Mouse (Mus musculus) heart, postnatal 4 days (tissue): ENCODE measurements at regions not wholly inside any gene's neighbourhood (a gene's known extent, or its start where the extent isn't known, plus 50 kb on each side); places are given as distances from the start of the nearest gene placed in this dataset.

Experiments used
- DNase-seq: peaks from one replicate; pipeline ENCODE4 v3.0.0; 2021

GRCm38 (mm10) chr10:27995035-27995399, 79.6 kb upstream of the Ptprk start:
- DNase-seq: no peak

DNA sequence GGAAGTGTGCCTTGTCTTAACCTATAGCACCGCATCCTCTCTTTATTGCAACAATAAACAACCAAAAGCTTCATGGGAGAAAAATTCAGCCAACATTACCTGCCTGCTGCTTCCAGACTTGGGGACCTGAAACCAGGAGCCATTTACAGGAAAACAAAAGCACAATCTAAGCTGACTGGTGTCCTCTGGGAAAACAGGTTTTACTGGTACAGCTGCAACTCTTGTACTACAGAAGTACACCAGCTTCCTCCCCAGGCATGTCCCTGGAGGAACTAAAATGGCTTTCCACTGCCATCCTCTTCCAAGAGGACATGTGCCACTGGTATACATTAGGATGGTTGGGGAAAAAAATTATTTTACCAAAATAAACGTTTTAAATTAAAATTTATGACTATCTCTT, 63.9 kb upstream of the Ptprk start:
- no peak for DNase-seq

DNA sequence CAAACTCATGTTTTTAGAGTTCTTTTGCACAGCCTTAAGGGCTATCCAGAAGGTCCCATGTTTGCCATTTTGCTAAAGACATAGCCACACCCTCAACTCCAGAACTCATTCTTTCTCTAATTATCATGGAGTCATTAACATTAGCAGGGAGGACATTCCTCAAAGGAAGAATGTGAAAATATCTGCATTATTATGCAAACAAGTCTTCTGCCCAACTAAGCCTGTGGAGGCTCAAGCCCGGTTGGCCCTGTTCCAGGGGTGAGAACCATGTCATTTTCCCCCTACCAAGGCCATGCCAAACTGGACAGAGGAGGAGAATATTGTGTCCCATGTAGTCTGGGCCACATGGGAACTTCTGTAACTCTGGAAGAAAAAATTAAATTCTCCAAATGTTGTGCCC, 62.5 kb upstream of the Ptprk start:
- no peak for DNase-seq

DNA sequence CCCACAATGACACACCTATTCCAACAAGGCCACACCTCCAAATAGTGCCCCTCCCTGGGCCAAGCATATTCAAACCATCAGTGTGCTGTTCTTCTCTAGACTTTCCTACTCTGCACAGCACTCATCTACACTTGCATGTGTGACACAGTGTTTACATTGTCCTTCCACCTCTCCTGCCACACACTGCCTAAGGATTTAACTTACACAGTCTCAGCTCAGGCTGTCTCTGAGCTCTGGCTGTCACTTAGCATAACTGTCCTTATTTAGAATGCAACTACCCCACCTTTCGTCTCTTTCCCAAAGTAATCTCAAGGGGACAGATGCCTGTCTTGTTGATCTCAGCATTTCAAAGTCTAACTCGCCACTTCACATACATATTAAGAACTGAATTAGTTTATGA, 61.2 kb upstream of the Ptprk start:
- no peak for DNase-seq

DNA sequence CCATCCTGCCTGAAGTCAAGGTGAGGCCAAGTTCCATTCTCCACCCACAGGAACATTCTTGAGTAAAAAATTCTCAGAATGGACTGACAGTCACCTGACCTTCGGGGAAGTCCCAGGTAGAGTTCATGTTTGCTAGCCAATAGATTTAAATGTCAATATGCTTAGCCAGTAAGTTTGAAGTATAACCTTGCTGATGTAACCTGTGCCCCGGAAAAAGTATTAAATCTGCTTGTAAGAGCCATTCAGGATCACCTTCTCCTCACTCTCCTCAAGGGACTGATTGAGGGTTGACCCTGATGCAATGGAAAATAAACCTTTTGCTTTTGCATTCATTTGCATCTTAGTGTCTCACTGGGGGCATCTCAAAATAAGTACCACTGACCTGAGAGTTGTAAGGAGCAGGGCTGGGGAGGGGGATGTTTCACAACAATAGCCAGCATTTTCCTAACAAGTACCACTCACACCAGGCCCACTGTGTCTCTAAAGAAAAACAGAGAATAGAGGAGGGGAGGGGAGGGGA, 60.3 kb upstream of the Ptprk start:
- DNase-seq: no peak
